Mouse (Mus musculus): Measurements from ENCODE around the gene Evc. TPM values are rescaled to one million over a fixed set of nuclear protein-coding genes. Genes with fewer than 3 reads are reported as not detected.

The Evc gene
- polyA plus RNA-seq, 1 experiment, result 2.1 TPM

GRCm38 (mm10) chr5:37362618-37363017 lies 25.9 kb upstream of the Evc start:
- Histone ChIP-seq H3K4me3 (ENCODE audit: control insufficient read depth, insufficient read depth, low read length) (no peak overlapping the region), H3K27ac (ENCODE audit: control insufficient read depth, insufficient read depth, low read length) (no peak overlapping the region), H3K36me3 (ENCODE audit: control insufficient read depth, insufficient read depth, low read length) (no peaks in the 10 kb centered on the region), H3K4me1 (replicated peaks; ENCODE audit: control insufficient read depth, insufficient read depth, low read length) (no peaks in the 10 kb centered on the region), H3K27me3 (ENCODE audit: control insufficient read depth, insufficient read depth, low read length) (no peaks in the 10 kb centered on the region)
- no peak for DNase-seq
- 83% methylated on average over 5 of the region's 5 CpGs for WGBS
- TF ChIP-seq CTCF (IDR thresholded peaks at IDR 0.05; ENCODE audit: borderline replicate concordance, control insufficient read depth, extremely low read depth, insufficient read depth, low read length, poor library complexity) (no peak), POLR2A (IDR thresholded peaks at IDR 0.05; ENCODE audit: control insufficient read depth, extremely low read depth, insufficient read depth, low read length, poor library complexity) (no peak)

- WGBS, result 91% methylated on average over 8 of the region's 8 CpGs
- Histone ChIP-seq H3K27ac (ENCODE audit: control insufficient read depth, insufficient read depth, low read length) (no peak overlapping the region), H3K27me3 (ENCODE audit: control insufficient read depth, insufficient read depth, low read length) (no peaks in the 10 kb centered on the region), H3K4me3 (ENCODE audit: control insufficient read depth, insufficient read depth, low read length) (no peak overlapping the region), H3K36me3 (ENCODE audit: control insufficient read depth, insufficient read depth, low read length) (no peaks in the 10 kb centered on the region), H3K4me1 (replicated peaks; ENCODE audit: control insufficient read depth, insufficient read depth, low read length) (no peaks in the 10 kb centered on the region)
- TF ChIP-seq CTCF (IDR thresholded peaks at IDR 0.05; ENCODE audit: borderline replicate concordance, control insufficient read depth, extremely low read depth, insufficient read depth, low read length, poor library complexity), result no peak
- TF ChIP-seq POLR2A (IDR thresholded peaks at IDR 0.05; ENCODE audit: control insufficient read depth, extremely low read depth, insufficient read depth, low read length, poor library complexity), result no peak
- no peak for DNase-seq
Measured at GRCm38 (mm10) chr5:37356027-37356426, 19.3 kb upstream of the Evc start.

GRCm38 (mm10) chr5:37354385-37354784 lies 17.7 kb upstream of the Evc start:
- Histone ChIP-seq H3K4me3 (ENCODE audit: control insufficient read depth, insufficient read depth, low read length) (no peak overlapping the region), H3K27me3 (ENCODE audit: control insufficient read depth, insufficient read depth, low read length) (no peaks in the 10 kb centered on the region), H3K4me1 (replicated peaks; ENCODE audit: control insufficient read depth, insufficient read depth, low read length) (no peaks in the 10 kb centered on the region), H3K36me3 (ENCODE audit: control insufficient read depth, insufficient read depth, low read length) (no peaks in the 10 kb centered on the region), H3K27ac (ENCODE audit: control insufficient read depth, insufficient read depth, low read length) (no peak overlapping the region)
- peak; percentile 19 for DNase-seq
- TF ChIP-seq POLR2A (IDR thresholded peaks at IDR 0.05; ENCODE audit: control insufficient read depth, extremely low read depth, insufficient read depth, low read length, poor library complexity) (no peak), CTCF (IDR thresholded peaks at IDR 0.05; ENCODE audit: borderline replicate concordance, control insufficient read depth, extremely low read depth, insufficient read depth, low read length, poor library complexity) (no peak)
- WGBS, result 84% methylated on average over 4 of the region's 4 CpGs

- no peaks in the 10 kb centered on the region for H3K4me1 ChIP-seq (replicated peaks; ENCODE audit: control insufficient read depth, insufficient read depth, low read length)
- WGBS, result 93% methylated on average over 2 of the region's 2 CpGs
- TF ChIP-seq CTCF (IDR thresholded peaks at IDR 0.05; ENCODE audit: borderline replicate concordance, control insufficient read depth, extremely low read depth, insufficient read depth, low read length, poor library complexity), result no peak
- no peak for TF ChIP-seq POLR2A (IDR thresholded peaks at IDR 0.05; ENCODE audit: control insufficient read depth, extremely low read depth, insufficient read depth, low read length, poor library complexity)
- H3K36me3 ChIP-seq (ENCODE audit: control insufficient read depth, insufficient read depth, low read length), result no peaks in the 10 kb centered on the region
- H3K4me3 ChIP-seq (ENCODE audit: control insufficient read depth, insufficient read depth, low read length), result no peak overlapping the region
- H3K27me3 ChIP-seq (ENCODE audit: control insufficient read depth, insufficient read depth, low read length), result no peaks in the 10 kb centered on the region
- H3K27ac ChIP-seq (ENCODE audit: control insufficient read depth, insufficient read depth, low read length), result no peak overlapping the region
- DNase-seq, result no peak
Measured at GRCm38 (mm10) chr5:37351791-37352190, 15.1 kb upstream of the Evc start.

- DNase-seq, result no peak
- Histone ChIP-seq H3K4me3 (ENCODE audit: control insufficient read depth, insufficient read depth, low read length) (no peak overlapping the region), H3K4me1 (replicated peaks; ENCODE audit: control insufficient read depth, insufficient read depth, low read length) (no peaks in the 10 kb centered on the region), H3K27ac (ENCODE audit: control insufficient read depth, insufficient read depth, low read length) (no peak overlapping the region), H3K36me3 (ENCODE audit: control insufficient read depth, insufficient read depth, low read length) (no peaks in the 10 kb centered on the region), H3K27me3 (ENCODE audit: control insufficient read depth, insufficient read depth, low read length) (no peaks in the 10 kb centered on the region)
- TF ChIP-seq POLR2A (IDR thresholded peaks at IDR 0.05; ENCODE audit: control insufficient read depth, extremely low read depth, insufficient read depth, low read length, poor library complexity) (no peak), CTCF (IDR thresholded peaks at IDR 0.05; ENCODE audit: borderline replicate concordance, control insufficient read depth, extremely low read depth, insufficient read depth, low read length, poor library complexity) (no peak)
- 96% methylated on average over 2 of the region's 2 CpGs for WGBS
Measured at GRCm38 (mm10) chr5:37343962-37344361, 7.3 kb upstream of the Evc start.

GRCm38 (mm10) chr5:37338288-37338687 lies 1.6 kb upstream of the Evc start, which contains the start of gene Evc2:
Gene Evc2, plus strand, starts transcription at chr5:37338499.
- TF ChIP-seq CTCF (IDR thresholded peaks at IDR 0.05; ENCODE audit: borderline replicate concordance, control insufficient read depth, extremely low read depth, insufficient read depth, low read length, poor library complexity), result no peak
- no peak for TF ChIP-seq POLR2A (IDR thresholded peaks at IDR 0.05; ENCODE audit: control insufficient read depth, extremely low read depth, insufficient read depth, low read length, poor library complexity)
- Histone ChIP-seq H3K4me1 (replicated peaks; ENCODE audit: control insufficient read depth, insufficient read depth, low read length) (no peaks in the 10 kb centered on the region), H3K36me3 (ENCODE audit: control insufficient read depth, insufficient read depth, low read length) (no peaks in the 10 kb centered on the region), H3K27ac (ENCODE audit: control insufficient read depth, insufficient read depth, low read length) (no peak within 1 kb of the TSS), H3K27me3 (ENCODE audit: control insufficient read depth, insufficient read depth, low read length) (peaks cover 5% of the 10 kb centered on the region; the same call in 1 of the 2 replicates), H3K4me3 (ENCODE audit: control insufficient read depth, insufficient read depth, low read length) (peak within 1 kb of the TSS; percentile 17; the same call in 1 of the 2 replicates)
- 7% methylated on average over 27 of the region's 27 CpGs for WGBS
- DNase-seq, result no peak

- no peaks in the 10 kb centered on the region for H3K4me1 ChIP-seq (replicated peaks; ENCODE audit: control insufficient read depth, insufficient read depth, low read length)
- WGBS, result 87% methylated on average over 3 of the region's 3 CpGs
- TF ChIP-seq CTCF (IDR thresholded peaks at IDR 0.05; ENCODE audit: borderline replicate concordance, control insufficient read depth, extremely low read depth, insufficient read depth, low read length, poor library complexity) (no peak), POLR2A (IDR thresholded peaks at IDR 0.05; ENCODE audit: control insufficient read depth, extremely low read depth, insufficient read depth, low read length, poor library complexity) (no peak)
- no peak overlapping the region for H3K27ac ChIP-seq (ENCODE audit: control insufficient read depth, insufficient read depth, low read length)
- peaks cover 5% of the 10 kb centered on the region; the same call in 1 of the 2 replicates for H3K27me3 ChIP-seq (ENCODE audit: control insufficient read depth, insufficient read depth, low read length)
- no peak overlapping the region for H3K4me3 ChIP-seq (ENCODE audit: control insufficient read depth, insufficient read depth, low read length)
- DNase-seq, result no peak
- no peaks in the 10 kb centered on the region for H3K36me3 ChIP-seq (ENCODE audit: control insufficient read depth, insufficient read depth, low read length)
Measured at GRCm38 (mm10) chr5:37337696-37338095, 1.0 kb upstream of the Evc start.
